Mouse (Mus musculus): ENCODE measurements at regions not wholly inside any gene's neighbourhood (a gene's known extent, or its start where the extent isn't known, plus 50 kb on each side); places are given as distances from the start of the nearest gene placed in this dataset.

DNA sequence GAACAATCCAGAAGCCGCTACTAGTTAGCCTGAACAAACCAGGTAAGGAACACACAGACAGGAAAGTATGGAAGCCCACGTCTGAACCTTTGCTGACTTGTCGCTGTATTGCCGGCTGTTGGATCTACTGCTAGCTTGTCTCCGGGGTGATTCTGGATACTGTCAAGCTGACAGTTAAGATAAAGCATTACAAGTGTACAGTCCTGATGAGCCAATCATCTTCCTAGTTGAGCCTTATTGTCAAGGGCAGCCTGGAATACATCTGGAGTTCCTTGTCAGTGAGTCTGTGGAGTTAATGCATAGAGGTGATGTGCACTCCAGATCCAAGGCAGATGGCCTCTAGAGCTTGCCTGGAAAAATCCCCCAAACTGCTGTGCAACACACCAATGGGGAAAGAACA lies 157.8 kb upstream of the Dynlrb2 start:
- no peak overlapping the region for H3K9ac ChIP-seq (ENCODE audit: low read length)
- H3K27me3 ChIP-seq (ENCODE audit: control insufficient read depth, insufficient read depth, low read length): no peaks in the 10 kb centered on the region
- no peak overlapping the region for H3K4me2 ChIP-seq (ENCODE audit: low read depth, low read length)
- peak; percentile 93 for ATAC-seq (replicated peaks; ENCODE audit: extremely low read depth, insufficient read depth, low FRiP score)
- H3K27ac ChIP-seq (ENCODE audit: low read length): no peak overlapping the region
- 26% methylated on average over 5 of the region's 5 CpGs for WGBS
- H3K4me1 ChIP-seq (ENCODE audit: control insufficient read depth, insufficient read depth, low read length): peaks cover 9% of the 10 kb centered on the region
- no peak overlapping the region for H3K4me3 ChIP-seq (ENCODE audit: low read length)
- no peaks in the 10 kb centered on the region for H3K36me3 ChIP-seq (ENCODE audit: control insufficient read depth, insufficient read depth)
- no peaks in the 10 kb centered on the region for H3K9me3 ChIP-seq (replicated peaks; ENCODE audit: control insufficient read depth, low read length)

DNA sequence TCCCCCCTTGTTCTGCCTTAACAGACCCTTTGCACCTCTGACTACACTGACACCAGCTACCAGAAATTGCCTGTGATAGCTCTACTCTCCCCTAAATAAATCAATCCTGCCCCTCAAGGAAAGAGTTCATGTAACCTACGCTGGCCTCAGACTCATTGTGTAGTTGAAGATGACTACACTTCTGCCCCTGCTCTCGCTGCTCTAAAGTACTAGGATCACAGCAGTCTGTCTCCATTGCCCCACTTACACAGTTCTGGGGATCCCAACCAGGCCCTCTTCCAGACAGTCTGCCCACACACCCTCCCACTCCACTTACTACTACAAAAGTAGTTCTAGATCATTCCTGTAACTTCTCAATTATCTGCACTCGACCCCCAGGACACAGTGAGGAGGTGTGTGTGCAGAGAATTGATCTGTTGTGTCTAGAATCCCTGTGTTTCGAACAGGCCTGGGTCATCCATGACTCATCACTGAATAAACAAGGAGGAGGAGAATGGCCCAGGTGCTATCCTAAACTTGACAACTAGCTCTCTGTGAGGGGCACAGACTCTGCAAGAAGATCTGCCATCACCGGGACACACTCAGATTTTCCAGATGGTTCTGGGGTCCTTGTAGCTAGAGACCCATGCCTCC lies 160.1 kb upstream of the Dynlrb2 start:
- no peak overlapping the region for H3K4me3 ChIP-seq (ENCODE audit: low read length)
- no peak overlapping the region for H3K9ac ChIP-seq (ENCODE audit: low read length)
- no peak for ATAC-seq (replicated peaks; ENCODE audit: extremely low read depth, insufficient read depth, low FRiP score)
- H3K36me3 ChIP-seq (ENCODE audit: control insufficient read depth, insufficient read depth): no peaks in the 10 kb centered on the region
- no peaks in the 10 kb centered on the region for H3K9me3 ChIP-seq (replicated peaks; ENCODE audit: control insufficient read depth, low read length)
- WGBS: 79% methylated on average over 5 of the region's 5 CpGs
- H3K27ac ChIP-seq (ENCODE audit: low read length): no peak overlapping the region
- H3K4me2 ChIP-seq (ENCODE audit: low read depth, low read length): no peak overlapping the region
- no peaks in the 10 kb centered on the region for H3K27me3 ChIP-seq (ENCODE audit: control insufficient read depth, insufficient read depth, low read length)
- H3K4me1 ChIP-seq (ENCODE audit: control insufficient read depth, insufficient read depth, low read length): peaks cover 9% of the 10 kb centered on the region

- Histone ChIP-seq H3K9me3 (replicated peaks; ENCODE audit: control insufficient read depth, low read length) (no peaks in the 10 kb centered on the region), H3K27me3 (ENCODE audit: control insufficient read depth, insufficient read depth, low read length) (no peaks in the 10 kb centered on the region), H3K4me2 (ENCODE audit: low read depth, low read length) (no peak overlapping the region), H3K9ac (ENCODE audit: low read length) (no peak overlapping the region), H3K4me1 (ENCODE audit: control insufficient read depth, insufficient read depth, low read length) (peaks cover 9% of the 10 kb centered on the region), H3K27ac (ENCODE audit: low read length) (no peak overlapping the region), H3K36me3 (ENCODE audit: control insufficient read depth, insufficient read depth) (no peaks in the 10 kb centered on the region), H3K4me3 (ENCODE audit: low read length) (no peak overlapping the region)
- 82% methylated on average over 5 of the region's 5 CpGs for WGBS
- ATAC-seq (replicated peaks; ENCODE audit: extremely low read depth, insufficient read depth, low FRiP score): no peak
Observed at GRCm38 (mm10) chr8:116343534-116343933, 161.2 kb upstream of the Dynlrb2 start.

DNA sequence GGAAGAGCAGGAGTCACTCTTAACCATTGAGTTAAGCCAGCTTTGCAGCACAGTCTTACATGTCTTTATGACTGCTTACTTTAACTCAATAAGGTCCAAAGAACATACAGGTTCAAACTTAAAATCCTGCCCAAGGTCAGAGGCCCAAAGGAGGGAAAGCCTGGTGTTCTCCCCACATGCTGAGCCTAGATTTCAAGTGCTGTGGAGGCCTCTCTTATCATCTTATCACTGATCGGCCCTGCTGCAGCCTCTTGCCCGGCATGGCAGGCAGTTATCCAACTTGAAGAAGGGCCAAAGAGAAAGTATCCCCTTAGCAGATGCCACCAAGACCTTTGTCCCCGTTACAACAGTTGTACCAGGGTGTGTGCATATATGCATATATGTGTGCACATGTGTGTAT lies 170.0 kb upstream of the Dynlrb2 start:
- no peaks in the 10 kb centered on the region for H3K9me3 ChIP-seq (replicated peaks; ENCODE audit: control insufficient read depth, low read length)

DNA sequence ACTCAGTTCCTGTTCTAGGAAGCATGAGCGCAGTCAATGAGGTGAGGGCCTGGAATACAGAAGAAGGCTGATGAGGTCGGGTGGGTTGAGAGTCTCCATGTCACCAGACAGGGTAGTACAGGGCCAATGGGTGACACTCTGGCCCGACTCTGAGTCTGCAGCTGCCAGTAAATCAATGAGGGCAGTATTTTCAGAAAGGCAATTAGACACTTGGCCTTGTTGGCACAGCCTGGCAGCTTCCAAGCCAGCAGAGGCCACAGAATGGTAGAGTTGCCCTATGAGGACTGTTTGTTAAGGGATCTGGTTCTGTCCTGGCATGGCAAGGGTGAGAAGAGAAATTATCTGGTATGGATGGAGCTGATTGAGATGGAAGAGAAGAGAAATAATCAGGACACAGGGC lies 170.7 kb upstream of the Dynlrb2 start:
- ATAC-seq (replicated peaks; ENCODE audit: extremely low read depth, insufficient read depth, low FRiP score): no peak
- Histone ChIP-seq H3K9ac (ENCODE audit: low read length) (no peak overlapping the region), H3K27ac (ENCODE audit: low read length) (no peak overlapping the region), H3K4me1 (ENCODE audit: control insufficient read depth, insufficient read depth, low read length) (peaks cover 2% of the 10 kb centered on the region; the same call in 1 of the 2 replicates), H3K27me3 (ENCODE audit: control insufficient read depth, insufficient read depth, low read length) (no peaks in the 10 kb centered on the region), H3K4me2 (ENCODE audit: low read depth, low read length) (no peak overlapping the region), H3K4me3 (ENCODE audit: low read length) (no peak overlapping the region), H3K9me3 (replicated peaks; ENCODE audit: control insufficient read depth, low read length) (no peaks in the 10 kb centered on the region), H3K36me3 (ENCODE audit: control insufficient read depth, insufficient read depth) (no peaks in the 10 kb centered on the region)
- WGBS: 78% methylated on average over 3 of the region's 3 CpGs

More for the DNA sequence above, 170.0 kb upstream of the Dynlrb2 start:
- Histone ChIP-seq H3K27me3 (ENCODE audit: control insufficient read depth, insufficient read depth, low read length) (no peaks in the 10 kb centered on the region), H3K27ac (ENCODE audit: low read length) (no peak overlapping the region), H3K4me1 (ENCODE audit: control insufficient read depth, insufficient read depth, low read length) (peaks cover 2% of the 10 kb centered on the region; the same call in 1 of the 2 replicates), H3K4me3 (ENCODE audit: low read length) (no peak overlapping the region), H3K36me3 (ENCODE audit: control insufficient read depth, insufficient read depth) (no peaks in the 10 kb centered on the region), H3K4me2 (ENCODE audit: low read depth, low read length) (no peak overlapping the region), H3K9ac (ENCODE audit: low read length) (no peak overlapping the region)
- WGBS: 31% methylated on average over 3 of the region's 3 CpGs
- ATAC-seq (replicated peaks; ENCODE audit: extremely low read depth, insufficient read depth, low FRiP score): no peak

GRCm38 (mm10) chr8:116320014-116320680 lies 184.6 kb upstream of the Dynlrb2 start:
- Histone ChIP-seq H3K4me1 (ENCODE audit: control insufficient read depth, insufficient read depth, low read length) (no peaks in the 10 kb centered on the region), H3K9me3 (replicated peaks; ENCODE audit: control insufficient read depth, low read length) (no peaks in the 10 kb centered on the region), H3K27me3 (ENCODE audit: control insufficient read depth, insufficient read depth, low read length) (no peaks in the 10 kb centered on the region), H3K9ac (ENCODE audit: low read length) (no peak overlapping the region), H3K36me3 (ENCODE audit: control insufficient read depth, insufficient read depth) (no peaks in the 10 kb centered on the region), H3K4me2 (ENCODE audit: low read depth, low read length) (no peak overlapping the region), H3K27ac (ENCODE audit: low read length) (no peak overlapping the region), H3K4me3 (ENCODE audit: low read length) (no peak overlapping the region)
- no peak for ATAC-seq (replicated peaks; ENCODE audit: extremely low read depth, insufficient read depth, low FRiP score)
- 83% methylated on average over 13 of the region's 13 CpGs for WGBS

DNA sequence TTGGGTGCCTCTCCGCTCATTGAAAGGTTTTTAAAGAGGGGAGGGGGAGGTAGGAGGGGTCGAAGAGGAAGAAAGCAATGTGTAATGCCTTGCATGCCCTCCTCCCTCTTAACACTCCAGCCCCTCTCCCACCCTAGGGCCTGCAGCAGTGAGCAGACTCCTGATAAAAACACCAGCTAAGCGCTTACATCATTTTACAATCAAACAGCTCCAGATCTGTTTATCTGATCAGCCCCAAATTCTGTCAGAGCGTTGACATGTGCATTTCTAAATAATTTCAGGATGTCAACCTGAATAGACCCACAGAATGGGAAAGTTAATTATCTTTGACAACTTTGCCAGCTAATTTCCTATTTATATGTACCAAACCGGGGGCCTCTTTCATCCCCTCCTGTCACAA lies 189.4 kb upstream of the Dynlrb2 start:
- H3K27ac ChIP-seq (ENCODE audit: low read length): no peak overlapping the region
- 43% methylated on average over 5 of the region's 5 CpGs for WGBS
- ATAC-seq (replicated peaks; ENCODE audit: extremely low read depth, insufficient read depth, low FRiP score): no peak

GRCm38 (mm10) chr8:116314429-116315092 lies 190.2 kb upstream of the Dynlrb2 start:
- Histone ChIP-seq H3K4me3 (ENCODE audit: low read length) (no peak overlapping the region), H3K9ac (ENCODE audit: low read length) (no peak overlapping the region), H3K27ac (ENCODE audit: low read length) (no peak overlapping the region), H3K4me1 (ENCODE audit: control insufficient read depth, insufficient read depth, low read length) (no peaks in the 10 kb centered on the region), H3K9me3 (replicated peaks; ENCODE audit: control insufficient read depth, low read length) (no peaks in the 10 kb centered on the region), H3K27me3 (ENCODE audit: control insufficient read depth, insufficient read depth, low read length) (no peaks in the 10 kb centered on the region), H3K36me3 (ENCODE audit: control insufficient read depth, insufficient read depth) (no peaks in the 10 kb centered on the region), H3K4me2 (ENCODE audit: low read depth, low read length) (no peak overlapping the region)
- ATAC-seq (replicated peaks; ENCODE audit: extremely low read depth, insufficient read depth, low FRiP score): no peak
- 86% methylated on average over 12 of the region's 12 CpGs for WGBS

More for the DNA sequence above, 189.4 kb upstream of the Dynlrb2 start:
- Histone ChIP-seq H3K9me3 (replicated peaks; ENCODE audit: control insufficient read depth, low read length) (no peaks in the 10 kb centered on the region), H3K36me3 (ENCODE audit: control insufficient read depth, insufficient read depth) (no peaks in the 10 kb centered on the region), H3K27me3 (ENCODE audit: control insufficient read depth, insufficient read depth, low read length) (no peaks in the 10 kb centered on the region), H3K4me1 (ENCODE audit: control insufficient read depth, insufficient read depth, low read length) (no peaks in the 10 kb centered on the region), H3K4me3 (ENCODE audit: low read length) (no peak overlapping the region), H3K9ac (ENCODE audit: low read length) (no peak overlapping the region), H3K4me2 (ENCODE audit: low read depth, low read length) (no peak overlapping the region)

DNA sequence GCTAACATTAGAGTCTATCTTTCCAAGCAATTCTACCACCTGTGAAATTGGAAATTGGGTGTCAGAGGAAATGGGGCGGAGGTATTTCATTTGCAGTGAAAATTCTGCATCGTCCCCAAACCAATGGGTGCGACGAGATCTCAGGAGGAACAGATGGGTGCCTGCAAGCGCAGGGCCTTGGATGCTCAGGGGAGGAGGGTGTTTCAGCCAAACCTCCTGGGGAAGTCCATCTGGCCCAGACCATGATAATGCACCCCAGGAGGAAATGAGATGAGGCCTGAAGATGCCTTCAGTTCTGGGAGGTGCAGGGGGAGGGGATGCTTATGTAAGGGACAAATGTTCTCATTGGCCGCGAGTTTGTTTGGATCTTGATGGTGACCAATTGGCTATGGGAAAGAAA lies 205.9 kb upstream of the Dynlrb2 start:
- Histone ChIP-seq H3K27me3 (ENCODE audit: control insufficient read depth, insufficient read depth, low read length) (no peaks in the 10 kb centered on the region), H3K4me3 (ENCODE audit: low read length) (no peak overlapping the region), H3K9ac (ENCODE audit: low read length) (no peak overlapping the region), H3K4me1 (ENCODE audit: control insufficient read depth, insufficient read depth, low read length) (no peaks in the 10 kb centered on the region), H3K27ac (ENCODE audit: low read length) (no peak overlapping the region), H3K9me3 (replicated peaks; ENCODE audit: control insufficient read depth, low read length) (no peaks in the 10 kb centered on the region), H3K4me2 (ENCODE audit: low read depth, low read length) (no peak overlapping the region), H3K36me3 (ENCODE audit: control insufficient read depth, insufficient read depth) (no peaks in the 10 kb centered on the region)
- 85% methylated on average over 7 of the region's 7 CpGs for WGBS
- ATAC-seq (replicated peaks; ENCODE audit: extremely low read depth, insufficient read depth, low FRiP score): no peak

Data from heart, embryonic 16.5 days (tissue).